Mouse (Mus musculus) cerebellum, postnatal 36 days (tissue): ENCODE measurements at regions not wholly inside any gene's neighbourhood (a gene's known extent, or its start where the extent isn't known, plus 50 kb on each side); places are given as distances from the start of the nearest gene placed in this dataset.

Experiments used
- DNase-seq, 2 experiments: peaks; one replicate each; pipeline ENCODE4 v3.0.0; 2021 to 2022; ENCODE audit warnings: mixed read lengths in 2 of 2

DNA sequence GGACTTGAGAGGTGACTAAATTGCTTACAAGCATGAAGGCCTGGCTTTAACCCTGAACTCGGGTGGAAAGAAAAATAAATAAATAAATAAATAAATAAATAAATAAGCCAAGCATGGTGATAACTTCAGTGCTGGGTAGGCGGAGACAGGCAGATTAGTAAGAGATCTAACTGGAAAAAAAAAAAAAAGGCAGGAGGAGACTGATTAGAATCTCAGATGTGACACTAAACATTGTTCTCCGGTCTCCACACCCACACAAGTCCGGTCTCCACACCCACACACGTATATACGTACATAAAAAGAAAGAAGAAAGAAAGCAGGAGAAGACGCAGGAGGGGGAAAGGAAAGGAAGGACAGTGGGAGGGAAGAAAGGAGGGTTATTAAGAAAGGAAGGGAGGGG lies 267.8 kb downstream of the Dhx15 start:
- no peak for DNase-seq

GRCm38 (mm10) chr5:51917812-51918448 lies 272.4 kb downstream of the Dhx15 start:
- peak; percentile 5 to 12 for DNase-seq

DNA sequence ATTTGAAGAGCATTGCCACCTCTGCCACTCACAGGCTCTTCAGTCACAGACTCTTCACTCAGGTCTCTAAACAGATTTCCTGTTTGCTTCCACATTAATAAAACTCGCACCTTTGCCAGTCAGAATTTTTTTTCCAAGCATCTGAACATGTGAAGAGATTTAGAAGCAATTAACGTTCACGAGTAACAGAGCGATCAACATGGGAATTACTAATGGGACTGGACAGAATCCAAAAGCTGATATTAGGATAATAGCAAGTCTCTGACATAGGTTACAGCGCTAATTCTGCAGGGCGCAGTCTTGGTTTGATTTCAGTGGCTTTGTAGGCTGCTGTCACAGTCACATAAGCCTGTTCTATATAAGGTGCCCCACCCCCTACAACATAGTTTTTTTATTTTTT lies 275.6 kb downstream of the Dhx15 start:
- DNase-seq: no peak

DNA sequence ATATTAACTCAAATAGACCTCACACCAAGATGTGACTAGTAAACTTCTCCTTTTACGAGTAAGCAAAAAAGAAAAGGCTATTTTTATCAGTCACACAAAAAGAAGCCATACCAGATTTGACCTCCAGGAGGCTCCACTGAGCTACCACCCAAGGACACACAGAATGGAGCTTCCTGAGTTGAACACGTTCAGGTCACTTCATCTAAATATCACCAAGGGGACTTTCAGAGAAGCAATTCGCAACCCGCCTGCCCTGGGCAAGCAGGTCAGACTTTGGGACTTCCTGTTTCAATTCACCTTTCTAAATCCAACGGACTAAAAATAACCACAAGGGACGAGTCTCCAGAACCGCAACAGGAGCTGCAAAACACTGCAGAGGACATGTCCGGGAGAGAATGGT lies 281.5 kb downstream of the Dhx15 start:
- no peak for DNase-seq

DNA sequence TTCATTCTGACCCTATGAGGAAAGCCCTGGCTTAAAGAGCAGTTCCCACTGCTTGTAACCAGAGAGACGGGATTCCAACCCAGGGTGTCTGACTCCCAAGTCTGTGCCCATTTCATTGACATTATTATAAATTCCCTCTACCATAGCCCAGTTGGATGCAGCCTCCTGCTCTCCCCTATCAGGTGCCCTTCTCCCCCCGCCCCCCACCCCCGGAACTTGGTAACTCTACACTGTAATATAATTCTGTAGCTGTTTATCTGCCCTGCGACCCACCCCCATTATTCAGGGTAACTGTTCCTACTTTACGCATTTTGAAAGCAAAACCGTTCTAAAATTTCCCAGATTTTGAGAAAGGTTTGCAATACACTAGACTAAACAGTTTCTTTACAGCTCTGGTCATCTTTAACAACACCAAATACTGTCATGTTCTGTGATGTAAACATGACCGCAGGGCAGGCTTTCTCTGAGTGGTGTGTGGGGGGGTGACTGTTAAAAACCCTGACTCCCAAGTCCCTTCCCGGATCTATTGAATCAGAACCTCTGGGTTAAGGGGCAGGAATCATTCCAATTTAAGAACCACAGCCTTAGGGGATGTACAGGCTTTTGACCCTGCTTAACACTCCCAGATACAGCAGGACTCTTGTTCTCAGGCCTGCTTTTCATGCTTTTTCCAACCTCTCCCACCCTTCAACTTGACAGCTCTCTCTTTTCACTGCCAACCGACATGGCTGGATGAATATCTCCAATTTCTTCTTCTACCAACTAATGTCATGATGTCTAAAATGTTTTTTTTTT lies 283.8 kb downstream of the Dhx15 start:
- no peak for DNase-seq

DNA sequence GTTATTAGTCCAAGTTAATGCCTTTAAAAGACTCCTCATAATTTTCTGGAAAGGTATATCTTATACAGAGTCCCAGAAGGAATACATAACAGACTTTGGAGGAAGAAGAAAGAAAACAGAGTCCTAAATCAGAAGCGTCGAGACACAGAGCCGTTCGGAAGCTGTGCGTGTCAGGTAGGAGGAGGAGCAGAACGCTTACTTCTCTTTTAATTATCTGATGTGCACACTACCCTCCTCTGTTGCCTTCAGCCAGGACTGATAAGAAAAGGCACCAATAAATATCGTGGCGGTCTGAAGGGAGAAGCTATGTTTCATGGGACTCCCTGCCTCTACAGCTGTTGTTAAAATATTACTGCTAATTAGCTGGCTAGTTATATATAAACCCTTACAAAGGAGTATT lies 296.2 kb downstream of the Dhx15 start:
- DNase-seq: no peak

- DNase-seq: no peak
Observed at GRCm38 (mm10) chr5:51891341-51891740, 299.0 kb downstream of the Dhx15 start.

- DNase-seq: no peak
Observed at GRCm38 (mm10) chr5:51888404-51888803, 301.9 kb downstream of the Dhx15 start.

DNA sequence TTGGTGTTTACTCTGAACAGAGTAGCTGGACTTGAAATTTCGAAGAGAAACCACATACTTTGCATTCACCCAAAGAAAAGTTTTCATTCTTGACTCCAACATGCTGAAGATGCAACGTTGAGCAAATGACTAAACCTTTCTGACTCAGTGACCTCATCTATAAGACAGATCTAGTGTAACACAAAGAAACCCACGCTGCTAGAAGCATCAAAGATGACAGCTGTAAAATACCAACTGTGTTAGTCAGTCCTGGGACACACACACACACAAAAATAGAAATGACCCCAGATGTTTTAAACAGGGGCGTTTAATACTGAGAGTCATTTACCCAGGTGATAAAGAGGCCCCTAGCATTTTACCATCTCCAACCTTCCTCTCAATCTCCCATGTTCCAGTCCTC lies 307.7 kb downstream of the Dhx15 start:
- DNase-seq: no peak

- DNase-seq: no peak
Observed at GRCm38 (mm10) chr5:51882173-51882572, 308.1 kb downstream of the Dhx15 start.

- DNase-seq: no peak
Observed at GRCm38 (mm10) chr5:51876846-51877245, 309.3 kb upstream of the Ppargc1a start.

GRCm38 (mm10) chr5:51873571-51873970 lies 306.0 kb upstream of the Ppargc1a start:
- DNase-seq: no peak

DNA sequence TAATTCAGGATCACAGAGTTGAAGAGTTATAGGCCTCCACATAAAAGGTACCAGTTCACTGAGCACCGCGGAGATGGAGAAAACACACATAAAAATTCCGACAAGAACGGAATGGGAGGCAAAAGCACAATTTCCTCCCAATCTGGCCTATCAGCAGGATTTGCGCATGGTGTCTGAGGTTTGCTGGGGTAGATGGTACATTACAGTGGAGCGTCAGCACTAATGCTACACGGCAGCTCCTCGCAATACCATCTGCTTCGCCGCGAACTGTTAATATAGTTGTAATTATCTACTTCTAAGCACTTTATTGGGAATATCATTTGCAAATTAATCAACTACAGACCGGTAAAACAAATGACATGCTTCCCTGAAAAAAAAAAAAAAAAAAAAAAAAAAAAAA lies 304.2 kb upstream of the Ppargc1a start:
- DNase-seq: no peak

GRCm38 (mm10) chr5:51868223-51868713 lies 300.7 kb upstream of the Ppargc1a start:
- peak; percentile 9 to 14 for DNase-seq

- no peak for DNase-seq
Observed at GRCm38 (mm10) chr5:51866002-51866401, 298.5 kb upstream of the Ppargc1a start.

- DNase-seq: no peak
Observed at GRCm38 (mm10) chr5:51860496-51860895, 293.0 kb upstream of the Ppargc1a start.

DNA sequence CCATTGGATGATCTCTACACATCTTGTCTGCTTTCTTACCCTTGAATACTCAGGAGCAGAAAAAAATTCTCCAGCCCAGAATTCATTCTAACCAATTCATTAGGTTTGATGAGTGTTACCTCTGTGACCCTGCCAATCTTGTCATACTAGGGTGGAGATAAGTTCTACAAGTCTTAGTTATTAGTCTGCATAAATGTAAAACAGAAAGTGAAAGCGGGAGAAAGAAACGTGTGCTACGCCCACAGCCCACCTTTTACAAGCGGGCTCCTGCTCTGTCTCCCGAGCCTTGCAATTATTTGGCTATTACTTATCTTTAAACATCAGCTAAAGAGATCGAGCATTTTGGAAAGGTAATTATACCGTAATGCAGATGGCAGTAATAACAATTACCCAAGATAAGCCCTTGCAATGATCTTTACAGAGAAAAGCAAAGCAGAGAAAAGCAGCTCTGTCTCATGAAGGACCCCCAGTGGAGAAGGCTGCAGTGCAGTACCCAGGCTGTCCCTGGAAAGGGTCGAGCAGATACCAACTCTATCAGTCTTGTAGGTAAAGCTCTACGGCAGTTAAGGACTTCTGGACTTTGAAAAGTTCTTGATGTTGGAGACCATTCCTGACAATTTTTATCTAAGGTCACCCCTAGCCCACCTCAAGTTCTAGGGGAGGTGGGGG lies 286.1 kb upstream of the Ppargc1a start:
- no peak for DNase-seq

DNA sequence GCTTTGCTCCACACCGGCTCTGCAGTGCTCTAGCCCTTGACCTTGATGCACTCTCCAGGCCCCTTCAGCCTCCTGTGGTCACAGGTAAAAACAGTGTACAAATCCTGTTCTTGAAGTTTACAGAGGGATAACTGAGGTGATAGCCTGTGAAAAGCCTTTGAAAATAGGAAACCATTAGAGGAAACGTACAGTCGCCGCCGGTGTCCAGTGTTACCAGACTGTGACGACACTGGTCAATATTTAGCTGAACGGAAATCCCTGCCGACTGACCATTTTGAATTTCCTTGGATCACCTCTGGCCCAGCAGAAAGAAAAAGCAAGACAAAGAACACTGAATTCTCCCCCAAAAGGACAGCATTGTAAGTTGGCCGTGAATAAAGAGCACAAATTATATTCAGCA lies 282.6 kb upstream of the Ppargc1a start:
- no peak for DNase-seq

DNA sequence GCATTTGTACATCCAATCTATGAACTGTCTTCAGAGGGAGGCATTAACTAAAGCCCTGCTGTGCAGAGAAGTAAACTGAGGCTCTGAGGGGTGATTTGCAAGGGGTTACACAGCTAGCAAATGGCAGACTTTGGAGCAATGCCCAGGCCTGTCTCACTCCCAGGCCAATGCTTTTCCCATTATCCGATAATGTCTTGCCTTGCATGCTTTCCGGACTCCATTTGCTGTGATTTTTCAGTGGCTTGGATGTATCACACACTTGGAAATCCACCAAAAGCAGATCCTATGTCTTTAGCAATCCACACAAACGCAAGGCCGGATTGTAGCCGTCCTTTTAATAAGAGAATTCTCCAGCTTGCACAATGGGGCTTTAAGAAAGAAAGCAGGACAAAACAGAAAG lies 281.7 kb upstream of the Ppargc1a start:
- DNase-seq: no peak

GRCm38 (mm10) chr5:51842189-51842588 lies 274.7 kb upstream of the Ppargc1a start:
- DNase-seq: no peak

GRCm38 (mm10) chr5:51841763-51842162 lies 274.2 kb upstream of the Ppargc1a start:
- no peak for DNase-seq

DNA sequence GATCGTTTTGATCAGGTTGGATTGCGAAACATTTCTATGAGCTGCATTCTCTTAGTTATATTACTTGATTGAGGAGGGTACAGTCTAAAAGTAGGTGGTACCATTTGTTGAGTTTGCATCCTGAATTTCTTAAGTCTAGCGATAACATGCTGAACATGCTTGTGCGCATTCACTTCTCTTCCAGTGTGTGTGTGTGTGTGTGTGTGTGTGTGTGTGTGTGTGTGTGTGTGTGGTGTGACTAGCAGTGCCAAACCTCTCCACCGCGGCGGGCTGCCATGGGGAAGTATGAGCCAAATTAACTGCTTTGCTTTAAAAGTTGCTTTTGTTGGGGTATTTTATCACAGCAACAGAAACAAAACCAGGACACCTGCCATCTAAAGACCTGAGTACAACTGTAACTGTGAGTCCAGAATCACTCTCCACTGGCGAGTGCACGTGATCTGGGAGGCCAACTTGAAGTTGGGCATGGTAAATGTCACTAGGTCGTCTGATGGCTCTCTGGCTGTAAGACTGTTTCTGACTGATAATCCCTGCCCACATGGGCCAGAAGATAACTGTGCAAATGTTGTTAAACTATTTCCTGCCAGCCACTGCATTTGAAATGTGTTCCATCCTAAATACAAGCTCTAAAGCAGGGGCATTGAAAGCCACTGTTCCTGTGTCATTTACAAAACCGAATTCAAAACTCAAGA lies 273.3 kb upstream of the Ppargc1a start:
- DNase-seq: no peak

DNA sequence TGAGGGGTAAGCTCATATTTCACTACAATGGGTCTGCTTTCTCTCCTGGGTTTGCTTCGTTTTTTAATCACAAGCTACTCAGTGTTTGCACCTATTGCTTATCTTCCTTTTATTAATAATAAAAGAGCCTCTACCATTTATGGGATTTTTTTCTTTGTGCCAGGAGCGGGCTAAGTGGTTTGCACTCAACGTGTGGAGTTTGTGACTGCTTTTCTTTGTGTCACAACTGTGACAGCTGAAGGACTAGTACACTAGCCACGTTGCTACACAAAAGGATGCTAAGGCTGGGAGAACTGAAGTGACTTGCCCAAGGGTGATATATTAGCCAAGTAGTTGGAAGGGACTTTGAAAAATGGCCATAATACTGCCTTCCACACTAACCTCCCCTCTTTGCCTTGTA lies 271.8 kb upstream of the Ppargc1a start:
- DNase-seq: no peak
